In genomic region chr17:24479431-24479830, GRCm38 (mm10) we compare ENCODE assay signal across 8 mouse cellular contexts. TPM values are rescaled to one million over a fixed set of nuclear protein-coding genes. Genes with fewer than 3 reads are reported as not detected.
DNase-seq lines count a peak whose midpoint lies in the region; ATAC-seq and TF ChIP-seq lines count a peak whose summit lies in the region.

No protein-coding gene starts in this region.

- no peaks in the 10 kb centered on the region for H3K27me3 ChIP-seq in lung, embryonic 14.5 days (ENCODE audit: insufficient read depth, low read length)
- no peaks in the 10 kb centered on the region for H3K27me3 ChIP-seq in forebrain, embryonic 11.5 days (ENCODE audit: control insufficient read depth, insufficient read depth, low read length)
- no peaks in the 10 kb centered on the region for H3K27me3 ChIP-seq in limb, embryonic 12.5 days
- no peaks in the 10 kb centered on the region for H3K27me3 ChIP-seq in neural tube, embryonic 15.5 days (replicated peaks)

- peak overlapping the region; percentile 62 for H3K4me2 ChIP-seq in lung, embryonic 14.5 days
- peak overlapping the region; percentile 53; the same call in 1 of the 2 replicates for H3K4me2 ChIP-seq in forebrain, embryonic 11.5 days (ENCODE audit: low read depth, low read length, severe bottlenecking)
- H3K4me2 ChIP-seq in limb, embryonic 12.5 days = peak overlapping the region; percentile 69
- peak overlapping the region; percentile 62 for H3K4me2 ChIP-seq in neural tube, embryonic 15.5 days

- H3K9me3 ChIP-seq in lung, embryonic 14.5 days (ENCODE audit: low read depth, low read length) = no peaks in the 10 kb centered on the region
- H3K9me3 ChIP-seq in forebrain, embryonic 11.5 days (ENCODE audit: control insufficient read depth, low read length) = no peaks in the 10 kb centered on the region
- no peaks in the 10 kb centered on the region for H3K9me3 ChIP-seq in limb, embryonic 12.5 days
- H3K9me3 ChIP-seq in neural tube, embryonic 15.5 days (replicated peaks) = no peaks in the 10 kb centered on the region

- DNase-seq in lung, embryonic 14.5 days = peak; percentile 31
- DNase-seq in lung, postnatal 36 days = no peak
- DNase-seq in forebrain, embryonic 11.5 days (ENCODE audit: low spot score) = no peak
- DNase-seq in spleen, adult 12 weeks (ENCODE audit: low spot score) = no peak
- DNase-seq in thymus, postnatal 36 days = no peak
- DNase-seq in right cerebral cortex, postnatal 14 days = no peak

- peak overlapping the region; percentile 72; the same call in 1 of the 2 replicates for H3K27ac ChIP-seq in lung, embryonic 14.5 days (ENCODE audit: low read depth)
- H3K27ac ChIP-seq in forebrain, embryonic 11.5 days (ENCODE audit: low read depth, low read length) = no peak overlapping the region
- peak overlapping the region; percentile 67; the same call in 1 of the 2 replicates for H3K27ac ChIP-seq in limb, embryonic 12.5 days
- H3K27ac ChIP-seq in neural tube, embryonic 15.5 days (replicated peaks) = no peak overlapping the region

- H3K36me3 ChIP-seq in lung, embryonic 14.5 days (ENCODE audit: insufficient read depth) = peaks cover 27% of the 10 kb centered on the region
- peaks cover 5% of the 10 kb centered on the region; the same call in 1 of the 2 replicates for H3K36me3 ChIP-seq in forebrain, embryonic 11.5 days (ENCODE audit: control insufficient read depth, insufficient read depth, low read length)
- peaks cover 36% of the 10 kb centered on the region for H3K36me3 ChIP-seq in limb, embryonic 12.5 days
- H3K36me3 ChIP-seq in neural tube, embryonic 15.5 days = peaks cover 27% of the 10 kb centered on the region

- H3K4me3 ChIP-seq in lung, embryonic 14.5 days (ENCODE audit: low read depth, low read length) = peak overlapping the region; percentile 73
- H3K4me3 ChIP-seq in forebrain, embryonic 11.5 days (ENCODE audit: low read depth, low read length) = peak overlapping the region; percentile 75
- H3K4me3 ChIP-seq in limb, embryonic 12.5 days (replicated peaks) = peak overlapping the region; percentile 70
- H3K4me3 ChIP-seq in neural tube, embryonic 15.5 days (replicated peaks) = peak overlapping the region; percentile 77

- peaks cover 3% of the 10 kb centered on the region; the same call in 1 of the 2 replicates for H3K4me1 ChIP-seq in lung, embryonic 14.5 days (ENCODE audit: insufficient read depth)
- H3K4me1 ChIP-seq in forebrain, embryonic 11.5 days (replicated peaks; ENCODE audit: control insufficient read depth, insufficient read depth, low read length) = peaks cover 5% of the 10 kb centered on the region
- peaks cover 15% of the 10 kb centered on the region for H3K4me1 ChIP-seq in limb, embryonic 12.5 days (replicated peaks)
- H3K4me1 ChIP-seq in neural tube, embryonic 15.5 days = peaks cover 33% of the 10 kb centered on the region

- WGBS in lung, embryonic 14.5 days = 9% methylated on average over 1 of the region's 1 CpGs
- WGBS in forebrain, embryonic 11.5 days = 38% methylated on average over 1 of the region's 1 CpGs
- WGBS in limb, embryonic 12.5 days = 36% methylated on average over 1 of the region's 1 CpGs
- 31% methylated on average over 1 of the region's 1 CpGs for WGBS in neural tube, embryonic 15.5 days

- no peak overlapping the region for H3K9ac ChIP-seq in lung, embryonic 14.5 days
- H3K9ac ChIP-seq in forebrain, embryonic 11.5 days (ENCODE audit: low read length) = no peak overlapping the region
- H3K9ac ChIP-seq in limb, embryonic 12.5 days (replicated peaks) = no peak overlapping the region
- H3K9ac ChIP-seq in neural tube, embryonic 15.5 days (replicated peaks) = no peak overlapping the region

- ATAC-seq in lung, embryonic 14.5 days (ENCODE audit: insufficient read depth) = no peak
- ATAC-seq in forebrain, embryonic 11.5 days (replicated peaks; ENCODE audit: low FRiP score) = no peak
- no peak for ATAC-seq in limb, embryonic 12.5 days (ENCODE audit: insufficient number of reproducible peaks, insufficient read depth, low FRiP score, low TSS enrichment, low read depth)
- ATAC-seq in neural tube, embryonic 15.5 days (ENCODE audit: low FRiP score) = no peak

- no peak for TF ChIP-seq CTCF in lung, embryonic 14.5 days (IDR thresholded peaks at IDR 0.05; ENCODE audit: low read depth)

RNA-seq across cellular contexts. Expression of gene Mlst8, which starts 0.6 kb away (rescaled TPM):
- 23.8 and 30.2 TPM in 2 replicates for polyA plus RNA-seq in lung, embryonic 14.5 days (2014; fragmentation: Nextera tagmentation; extraction: Ambion mirVana)
- polyA plus RNA-seq in forebrain, embryonic 11.5 days (2014; fragmentation: Nextera tagmentation; extraction: Ambion mirVana) = 33.8 and 34.0 TPM in 2 replicates
- 34.7 and 35.5 TPM in 2 replicates for polyA plus RNA-seq in limb, embryonic 12.5 days (2016; fragmentation: Nextera tagmentation; extraction: Ambion mirVana)
- polyA plus RNA-seq in neural tube, embryonic 15.5 days (2015; fragmentation: Nextera tagmentation; extraction: Ambion mirVana) = 29.5 and 33.1 TPM in 2 replicates

RNA-seq across cellular contexts. Expression of gene Bricd5, which starts 5.7 kb away (rescaled TPM):
- polyA plus RNA-seq in lung, embryonic 14.5 days (2014; fragmentation: Nextera tagmentation; extraction: Ambion mirVana) = 0.37 TPM in 1 of 2 replicates, not detected in the other
- 0.41 and 0.44 TPM in 2 replicates for polyA plus RNA-seq in forebrain, embryonic 11.5 days (2014; fragmentation: Nextera tagmentation; extraction: Ambion mirVana)
- polyA plus RNA-seq in limb, embryonic 12.5 days (2016; fragmentation: Nextera tagmentation; extraction: Ambion mirVana) = not detected in 2 replicates
- polyA plus RNA-seq in neural tube, embryonic 15.5 days (2015; fragmentation: Nextera tagmentation; extraction: Ambion mirVana) = 0.73 TPM in 1 of 2 replicates, not detected in the other

RNA-seq across cellular contexts. Expression of gene Caskin1, which starts 9.0 kb away (rescaled TPM):
- 0.93 and 1.1 TPM in 2 replicates for polyA plus RNA-seq in lung, embryonic 14.5 days (2014; fragmentation: Nextera tagmentation; extraction: Ambion mirVana)
- polyA plus RNA-seq in forebrain, embryonic 11.5 days (2014; fragmentation: Nextera tagmentation; extraction: Ambion mirVana) = 8.0 and 9.3 TPM in 2 replicates
- polyA plus RNA-seq in limb, embryonic 12.5 days (2016; fragmentation: Nextera tagmentation; extraction: Ambion mirVana) = 6.1 and 6.5 TPM in 2 replicates
- 42.7 and 53.4 TPM in 2 replicates for polyA plus RNA-seq in neural tube, embryonic 15.5 days (2015; fragmentation: Nextera tagmentation; extraction: Ambion mirVana)

RNA-seq across cellular contexts. Expression of gene Pgp, which starts 9.2 kb away (rescaled TPM):
- 57.9 and 60.2 TPM in 2 replicates for polyA plus RNA-seq in lung, embryonic 14.5 days (2014; fragmentation: Nextera tagmentation; extraction: Ambion mirVana)
- polyA plus RNA-seq in forebrain, embryonic 11.5 days (2014; fragmentation: Nextera tagmentation; extraction: Ambion mirVana) = 72.1 and 73.4 TPM in 2 replicates
- 54.9 and 56.6 TPM in 2 replicates for polyA plus RNA-seq in limb, embryonic 12.5 days (2016; fragmentation: Nextera tagmentation; extraction: Ambion mirVana)
- 76.1 and 79.7 TPM in 2 replicates for polyA plus RNA-seq in neural tube, embryonic 15.5 days (2015; fragmentation: Nextera tagmentation; extraction: Ambion mirVana)

RNA-seq across cellular contexts. Expression of gene E4f1, which starts 9.3 kb away (rescaled TPM):
- 22.3 and 25.2 TPM in 2 replicates for polyA plus RNA-seq in lung, embryonic 14.5 days (2014; fragmentation: Nextera tagmentation; extraction: Ambion mirVana)
- polyA plus RNA-seq in forebrain, embryonic 11.5 days (2014; fragmentation: Nextera tagmentation; extraction: Ambion mirVana) = 28.8 and 31.4 TPM in 2 replicates
- 37.2 and 45.6 TPM in 2 replicates for polyA plus RNA-seq in limb, embryonic 12.5 days (2016; fragmentation: Nextera tagmentation; extraction: Ambion mirVana)
- 46.3 and 49.5 TPM in 2 replicates for polyA plus RNA-seq in neural tube, embryonic 15.5 days (2015; fragmentation: Nextera tagmentation; extraction: Ambion mirVana)

Comparison
In these comparisons a context has a peak if more than half of its experiments do, and no peak if none do; other contexts are left out.
1. H3K27ac ChIP-seq: peak in lung, embryonic 14.5 days (single experiment) and limb, embryonic 12.5 days (single experiment); none in forebrain, embryonic 11.5 days (single experiment) and neural tube, embryonic 15.5 days (single experiment).
2. Peak in every context shown above with its lines, with median percentiles within 50 percentile points of each other: H3K4me2 ChIP-seq and H3K4me3 ChIP-seq.